Mouse (Mus musculus): ENCODE data around the gene Itgb4. TPM values are rescaled to one million over a fixed set of nuclear protein-coding genes. Genes with fewer than 3 reads are reported as not detected.
"Not testable (repeated sequence)": the region's sequence is repeated elsewhere in the genome, so short reads cannot be mapped to it uniquely, and the experiment has no call there.

The Itgb4 gene
- total RNA-seq, 4 experiments from 2014 or later = 6.7 to 13.0 (median 11.3) TPM

- DNase-seq (ENCODE audit: low spot score in 2 of 2) = no peak
These were observed 33.9 kb downstream of the Itgb4 start for GRCm38 (mm10) chr11:116008411-116008810.

- no peak for DNase-seq (ENCODE audit: low spot score in 2 of 2)
These were observed 34.4 kb downstream of the Itgb4 start for GRCm38 (mm10) chr11:116008832-116009375.

GRCm38 (mm10) chr11:116009661-116010060 is 35.2 kb downstream of the Itgb4 start:
- no peak for DNase-seq (ENCODE audit: low spot score in 2 of 2)

GRCm38 (mm10) chr11:116010146-116010545 is 35.6 kb downstream of the Itgb4 start:
- no peak for DNase-seq (ENCODE audit: low spot score in 2 of 2)

GRCm38 (mm10) chr11:116010948-116011347 is 36.4 kb downstream of the Itgb4 start:
- DNase-seq (ENCODE audit: low spot score in 2 of 2) = no peak

GRCm38 (mm10) chr11:116011529-116012261 is 37.2 kb downstream of the Itgb4 start:
- no peak for DNase-seq (ENCODE audit: low spot score in 2 of 2)

- DNase-seq (ENCODE audit: low spot score in 2 of 2) = peak; percentile 74 to 77
These were observed 37.9 kb downstream of the Itgb4 start, which contains the start of gene Galk1 for GRCm38 (mm10) chr11:116012262-116012947. Galk1 (minus strand) TSS chr11:116012719.

- DNase-seq (ENCODE audit: low spot score in 2 of 2) = no peak
These were observed 40.3 kb downstream of the Itgb4 start for GRCm38 (mm10) chr11:116014821-116015220.

- DNase-seq (ENCODE audit: low spot score in 2 of 2) = no peak
These were observed 43.6 kb downstream of the Itgb4 start for GRCm38 (mm10) chr11:116018106-116018505.

- DNase-seq (ENCODE audit: low spot score in 2 of 2) = not testable (repeated sequence)
These were observed 44.4 kb downstream of the Itgb4 start for GRCm38 (mm10) chr11:116018867-116019266.

GRCm38 (mm10) chr11:116019360-116019791 is 44.9 kb downstream of the Itgb4 start:
- no peak for DNase-seq (ENCODE audit: low spot score in 2 of 2)

- no peak for DNase-seq (ENCODE audit: low spot score in 2 of 2)
These were observed 45.5 kb downstream of the Itgb4 start for GRCm38 (mm10) chr11:116019976-116020411.

GRCm38 (mm10) chr11:116020519-116020922 is 46.0 kb downstream of the Itgb4 start:
- DNase-seq (ENCODE audit: low spot score in 2 of 2) = no peak

GRCm38 (mm10) chr11:116021328-116022220 is 47.1 kb downstream of the Itgb4 start:
- no peak for DNase-seq (ENCODE audit: low spot score in 2 of 2)

GRCm38 (mm10) chr11:116022256-116022780 is 47.8 kb downstream of the Itgb4 start:
- no peak for DNase-seq (ENCODE audit: low spot score in 2 of 2)

- not testable (repeated sequence) for DNase-seq (ENCODE audit: low spot score in 2 of 2)
These were observed 48.7 kb downstream of the Itgb4 start for GRCm38 (mm10) chr11:116023074-116023770.

GRCm38 (mm10) chr11:116023771-116024355 is 49.4 kb downstream of the Itgb4 start:
- DNase-seq (ENCODE audit: low spot score in 2 of 2) = peak; percentile 73 to 78

- DNase-seq (ENCODE audit: low spot score in 2 of 2) = peak; percentile 97 to 99
These were observed 49.9 kb downstream of the Itgb4 start for GRCm38 (mm10) chr11:116024356-116024808.

- DNase-seq (ENCODE audit: low spot score in 2 of 2) = no peak
These were observed 50.7 kb downstream of the Itgb4 start for GRCm38 (mm10) chr11:116025056-116025845.

Measured in layer of hippocampus, adult 8-10 months (tissue).